Mouse (Mus musculus) ES-E14 (cell line): ENCODE results near the gene Trim44. TPM values are rescaled to one million over a fixed set of nuclear protein-coding genes. Genes with fewer than 3 reads are reported as not detected.

Experiments
- DNase-seq: peaks from one replicate; pipeline ENCODE4 v3.0.0-alpha.2; 2013; ENCODE audit warnings: low read depth, low spot score
- H3K27ac ChIP-seq: 2 replicates; pipeline ENCODE4 v1.5.1; 2012; ENCODE audit warnings: low read depth, mild to moderate bottlenecking, low read length, moderate library complexity, mixed read lengths; ENCODE audit not compliant: poor library complexity, insufficient read depth, severe bottlenecking
- H3K36me3 ChIP-seq: 2 replicates; pipeline ENCODE4 v1.6.1; 2012; ENCODE audit warnings: mild to moderate bottlenecking, low read length, moderate library complexity, mixed read lengths; ENCODE audit not compliant: control insufficient read depth, poor library complexity, insufficient read depth, severe bottlenecking
- H3K4me1 ChIP-seq, 2 experiments: fragments of 150-350 bp in 1 of 2; sonication (generic) in 1 of 2; 2 replicates each; pipeline ENCODE4 v1.6.1; 2012; ENCODE audit warnings: low read length in 2 of 2, mild to moderate bottlenecking in 1 of 2, mixed read lengths in 1 of 2; ENCODE audit not compliant: control insufficient read depth in 2 of 2, insufficient read depth in 2 of 2, poor library complexity in 1 of 2
- H3K4me3 ChIP-seq, 2 experiments: fragments of 150-350 bp in 1 of 2; sonication (generic) in 1 of 2; 2 replicates each; pipeline ENCODE4 v1.5.1; 2012; ENCODE audit warnings: low read length in 2 of 2, low read depth in 1 of 2, mild to moderate bottlenecking in 1 of 2, mixed read lengths in 1 of 2; ENCODE audit not compliant: insufficient read depth in 1 of 2, poor library complexity in 1 of 2, severe bottlenecking in 1 of 2
- H3K9ac ChIP-seq: 2 replicates; pipeline ENCODE4 v1.6.1; 2012; ENCODE audit warnings: low read depth, mild to moderate bottlenecking, low read length, mixed read lengths; ENCODE audit not compliant: poor library complexity, insufficient read depth, severe bottlenecking
- H3K9me3 ChIP-seq: fragments of 150-350 bp; sonication (generic); 2 replicates; pipeline ENCODE4 v1.6.1; 2012; ENCODE audit warnings: low read depth, mild to moderate bottlenecking, low read length; ENCODE audit not compliant: control insufficient read depth, insufficient read depth
- CHD2 ChIP-seq: IDR thresholded peaks from 2 replicates; pipeline ENCODE4 v1.6.1; 2014; ENCODE audit warnings: mild to moderate bottlenecking, low read depth, low read length, inconsistent platforms
- HCFC1 ChIP-seq: IDR thresholded peaks from 2 replicates; pipeline ENCODE4 v1.6.1; 2012; ENCODE audit warnings: low read length, inconsistent platforms, borderline replicate concordance; ENCODE audit not compliant: insufficient read depth
- MAFK ChIP-seq: IDR thresholded peaks from 2 replicates; pipeline ENCODE4 v1.6.1; 2014; ENCODE audit warnings: mild to moderate bottlenecking, low read depth, low read length, inconsistent platforms; ENCODE audit not compliant: insufficient read depth
- ZC3H11A ChIP-seq: IDR thresholded peaks from 2 replicates; pipeline ENCODE4 v1.6.1; 2012; ENCODE audit warnings: low read depth, mild to moderate bottlenecking, inconsistent platforms, low read length, borderline replicate concordance
- ZNF384 ChIP-seq: IDR thresholded peaks from 2 replicates; pipeline ENCODE4 v1.6.1; 2012; ENCODE audit warnings: low read depth, low read length, inconsistent platforms
- in situ Hi-C, 2 experiments: fragments of 600-800 bp; cut with MboI; formaldehyde crosslinking; loops; one replicate each; pipeline ENCODE4 v1.15.1; 2025; ENCODE audit warnings: low sequenced_read_pairs in 2 of 2, inconsistent platforms in 1 of 2; ENCODE audit not compliant: unreplicated experiment in 2 of 2
- total RNA-seq: library from RNA; depleted of rRNA; stranded (reverse); fragments of 300-350 nt; gene quantifications from 2 replicates; pipeline ENCODE4 v1.2.3, GENCODE M21; 2012

The Trim44 gene
- total RNA-seq, 1 experiment: 32.0 TPM

DNA sequence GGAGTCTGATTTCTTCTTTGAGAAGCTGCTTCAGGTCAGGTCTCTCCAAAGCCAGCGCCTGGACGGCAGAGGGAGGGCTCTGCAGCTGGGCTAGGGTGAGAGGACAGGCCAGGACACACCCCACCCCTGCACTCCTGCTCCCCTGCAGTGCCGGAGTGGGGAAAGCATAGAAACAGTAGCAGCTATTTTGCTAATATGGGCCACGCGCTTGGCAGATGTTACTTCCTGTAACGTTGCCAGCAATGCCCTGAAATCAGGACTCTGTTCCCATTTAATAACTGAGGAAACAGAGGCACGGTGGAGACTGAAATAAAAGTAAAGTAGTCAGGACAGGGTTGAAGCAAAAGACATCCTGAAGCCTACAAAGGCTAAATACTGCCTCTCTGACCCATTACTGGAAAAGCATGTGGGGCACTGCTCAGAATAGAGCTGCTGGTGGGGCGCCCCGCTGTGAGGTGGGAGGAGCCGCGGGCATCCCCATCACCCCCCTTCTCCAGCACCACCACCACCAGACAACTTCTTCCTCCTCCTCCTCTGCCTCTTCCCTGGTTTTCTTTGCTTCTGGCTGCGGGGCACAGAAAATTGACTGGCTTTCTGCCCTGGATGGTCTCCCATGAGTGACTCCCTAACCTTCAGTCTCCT lies 149.5 kb downstream of the Trim44 start:
- Histone ChIP-seq H3K27ac (no peak overlapping the region), H3K4me1 (peaks cover 0 to 12% of the 10 kb centered on the region in 2 experiments; a peak in 2 of 4 replicates), H3K36me3 (no peaks in the 10 kb centered on the region), H3K9ac (no peak overlapping the region), H3K4me3 (no peak overlapping the region), H3K9me3 (no peaks in the 10 kb centered on the region)
- in situ Hi-C loops: no loop called here
- TF ChIP-seq MAFK: no peak
- no peak for TF ChIP-seq ZNF384
- no peak for TF ChIP-seq ZC3H11A
- TF ChIP-seq CHD2: no peak
- TF ChIP-seq HCFC1: no peak
- DNase-seq: no peak

DNA sequence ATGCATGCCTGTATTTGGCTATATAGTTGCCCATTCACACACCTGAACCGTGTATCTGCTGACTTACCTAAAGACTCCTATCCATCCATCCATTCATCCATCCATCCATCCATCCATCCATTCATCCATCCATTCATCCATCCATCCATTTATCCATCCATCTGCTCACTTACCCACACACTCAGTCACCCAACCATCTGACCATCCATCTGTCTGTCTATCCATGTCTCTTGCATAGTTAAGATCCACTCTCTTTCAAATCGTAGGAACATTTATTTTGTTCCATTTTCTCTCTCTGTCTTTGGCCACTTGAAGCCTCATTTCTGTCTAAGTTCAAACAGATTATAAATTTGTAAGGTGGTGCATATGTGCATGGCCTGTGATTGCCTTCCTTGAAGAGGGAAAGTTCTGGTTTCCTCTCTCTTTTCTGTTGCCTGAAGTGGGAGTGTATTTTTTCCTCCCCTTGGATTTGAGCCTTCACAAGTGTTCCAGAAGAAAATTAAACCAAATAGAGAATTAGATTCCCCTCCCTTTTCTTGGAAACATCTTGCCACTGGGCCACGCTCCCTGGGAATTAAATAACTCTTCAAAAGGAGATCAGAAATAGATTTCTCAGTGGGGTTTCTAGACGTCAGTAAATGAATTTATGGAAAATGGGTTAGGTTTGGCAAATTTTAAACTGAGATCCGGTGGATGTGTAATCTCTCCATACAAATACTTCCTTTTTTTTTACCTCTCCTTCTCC lies 150.9 kb downstream of the Trim44 start:
- peaks cover 0 to 12% of the 10 kb centered on the region in 2 experiments; a peak in 2 of 4 replicates for H3K4me1 ChIP-seq
- in situ Hi-C loops: no loop called here
- no peak for DNase-seq
- TF ChIP-seq ZNF384: no peak
- TF ChIP-seq HCFC1: no peak
- TF ChIP-seq ZC3H11A: no peak
- TF ChIP-seq MAFK: no peak
- no peak for TF ChIP-seq CHD2
- no peaks in the 10 kb centered on the region for H3K36me3 ChIP-seq
- H3K27ac ChIP-seq: no peak overlapping the region
- H3K9me3 ChIP-seq: no peaks in the 10 kb centered on the region
- no peak overlapping the region for H3K4me3 ChIP-seq
- no peak overlapping the region for H3K9ac ChIP-seq

DNA sequence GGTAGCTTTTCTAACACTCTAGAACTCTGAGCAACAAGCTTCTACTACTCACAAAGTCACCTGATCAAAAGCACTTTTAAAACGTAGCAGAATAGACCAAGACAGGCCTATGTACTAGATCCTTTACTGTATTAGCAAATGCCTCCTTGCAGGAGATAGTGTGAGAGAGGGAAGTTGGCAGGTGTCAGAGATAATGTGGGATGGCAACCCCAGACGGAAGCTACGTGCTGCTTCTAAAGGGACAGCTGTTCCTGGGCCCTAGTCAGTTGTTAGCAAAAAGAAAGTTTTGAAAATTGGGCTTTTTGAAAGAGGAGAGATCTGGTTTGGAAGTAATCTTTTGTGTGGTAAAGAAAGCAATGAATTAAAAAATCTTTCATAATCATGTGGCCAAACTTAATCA lies 151.5 kb downstream of the Trim44 start:
- H3K9me3 ChIP-seq: no peaks in the 10 kb centered on the region
- H3K4me3 ChIP-seq: no peak overlapping the region
- no peaks in the 10 kb centered on the region for H3K36me3 ChIP-seq
- DNase-seq: no peak
- H3K4me1 ChIP-seq: peaks cover 0 to 12% of the 10 kb centered on the region in 2 experiments; a peak in 2 of 4 replicates
- H3K27ac ChIP-seq: no peak overlapping the region
- TF ChIP-seq CHD2: no peak
- TF ChIP-seq HCFC1: no peak
- no peak for TF ChIP-seq ZC3H11A
- no peak for TF ChIP-seq MAFK
- no peak for TF ChIP-seq ZNF384
- in situ Hi-C loops: no loop called here
- no peak overlapping the region for H3K9ac ChIP-seq

DNA sequence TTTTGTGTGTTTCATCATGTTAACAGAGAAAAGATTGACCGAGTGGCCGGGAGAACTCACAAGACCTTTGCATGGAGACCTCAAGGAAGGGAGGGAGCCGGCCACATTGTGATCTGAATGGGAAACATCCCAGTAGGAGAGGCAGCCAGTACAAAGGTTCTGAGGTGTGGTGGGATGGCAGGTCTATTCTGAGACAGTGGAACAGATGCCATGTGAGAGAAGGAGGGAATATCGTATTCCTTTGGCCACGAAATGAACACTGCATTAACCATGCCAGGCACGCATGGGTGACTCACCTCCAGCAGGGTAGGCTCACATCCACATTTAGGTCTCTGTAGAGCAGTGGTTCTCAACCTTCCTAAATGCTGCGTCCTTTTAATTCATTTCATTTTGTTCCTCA lies 154.4 kb downstream of the Trim44 start:
- Histone ChIP-seq H3K9ac (no peak overlapping the region), H3K4me3 (no peak overlapping the region), H3K9me3 (no peaks in the 10 kb centered on the region), H3K36me3 (no peaks in the 10 kb centered on the region), H3K4me1 (peaks cover 0 to 4% of the 10 kb centered on the region in 2 experiments; a peak in 2 of 4 replicates), H3K27ac (no peak overlapping the region)
- no peak for TF ChIP-seq CHD2
- TF ChIP-seq ZC3H11A: no peak
- TF ChIP-seq MAFK: no peak
- TF ChIP-seq HCFC1: no peak
- no peak for TF ChIP-seq ZNF384
- in situ Hi-C loops: no loop called here
- no peak for DNase-seq
